Mouse (Mus musculus): Measurements from ENCODE around the gene Sap18b. TPM values are rescaled to one million over a fixed set of nuclear protein-coding genes. Genes with fewer than 3 reads are reported as not detected.

Sap18b gene
- polyA plus RNA-seq, 1 experiment from 2014 or later, result 363 TPM

GRCm38 (mm10) chr8:95871690-95872089 is 46.5 kb downstream of the Sap18b start:
- Histone ChIP-seq H3K4me1 (ENCODE audit: control insufficient read depth, insufficient read depth, low read length) (no peaks in the 10 kb centered on the region), H3K9me3 (replicated peaks; ENCODE audit: control insufficient read depth, low read length) (no peaks in the 10 kb centered on the region), H3K4me2 (no peak overlapping the region), H3K36me3 (ENCODE audit: control insufficient read depth, insufficient read depth, low read length) (peaks cover 66% of the 10 kb centered on the region), H3K27me3 (ENCODE audit: control insufficient read depth, insufficient read depth, low read length) (no peaks in the 10 kb centered on the region), H3K27ac (ENCODE audit: low read depth, low read length) (no peak overlapping the region), H3K4me3 (ENCODE audit: low read depth, low read length) (no peak overlapping the region), H3K9ac (ENCODE audit: low read depth, low read length) (no peak overlapping the region)
- WGBS (ENCODE audit: insufficient replicate concordance), result 90% methylated on average over 16 of the region's 16 CpGs
- ATAC-seq (replicated peaks; ENCODE audit: insufficient number of reproducible peaks, low FRiP score, low TSS enrichment), result no peak

GRCm38 (mm10) chr8:95875270-95875669 is 50.1 kb downstream of the Sap18b start:
- H3K27ac ChIP-seq (ENCODE audit: low read depth, low read length), result no peak overlapping the region
- H3K9me3 ChIP-seq (replicated peaks; ENCODE audit: control insufficient read depth, low read length), result no peaks in the 10 kb centered on the region
- H3K9ac ChIP-seq (ENCODE audit: low read depth, low read length), result no peak overlapping the region
- 88% methylated on average over 7 of the region's 7 CpGs for WGBS (ENCODE audit: insufficient replicate concordance)
- H3K36me3 ChIP-seq (ENCODE audit: control insufficient read depth, insufficient read depth, low read length), result peaks cover 45% of the 10 kb centered on the region
- no peak overlapping the region for H3K4me2 ChIP-seq
- H3K4me1 ChIP-seq (ENCODE audit: control insufficient read depth, insufficient read depth, low read length), result peaks cover 6% of the 10 kb centered on the region
- H3K27me3 ChIP-seq (ENCODE audit: control insufficient read depth, insufficient read depth, low read length), result no peaks in the 10 kb centered on the region
- H3K4me3 ChIP-seq (ENCODE audit: low read depth, low read length), result no peak overlapping the region
- ATAC-seq (replicated peaks; ENCODE audit: insufficient number of reproducible peaks, low FRiP score, low TSS enrichment), result no peak

Other genes with a start within 250 kb of the Sap18b start
- gene Prss54, start 249.0 kb upstream of the Sap18b start, polyA plus RNA-seq (2014; fragmentation: Nextera tagmentation; extraction: Ambion mirVana), result not detected in 2 replicates
- gene Gins3, start 191.9 kb upstream of the Sap18b start, polyA plus RNA-seq (2014; fragmentation: Nextera tagmentation; extraction: Ambion mirVana), result 19.5 and 20.1 TPM in 2 replicates
- gene Ndrg4, start 148.4 kb upstream of the Sap18b start, polyA plus RNA-seq (2014; fragmentation: Nextera tagmentation; extraction: Ambion mirVana), result 225 and 286 TPM in 2 replicates
- 18.6 and 20.9 TPM in 2 replicates for gene Setd6, start 109.5 kb upstream of the Sap18b start, polyA plus RNA-seq (2014; fragmentation: Nextera tagmentation; extraction: Ambion mirVana)
- gene Cnot1, start 17.9 kb upstream of the Sap18b start, polyA plus RNA-seq (2014; fragmentation: Nextera tagmentation; extraction: Ambion mirVana), result 72.8 and 94.6 TPM in 2 replicates
- gene Slc38a7, start 28.2 kb downstream of the Sap18b start, polyA plus RNA-seq (2014; fragmentation: Nextera tagmentation; extraction: Ambion mirVana), result 11.8 and 12.4 TPM in 2 replicates
- 132 and 141 TPM in 2 replicates for gene Got2, start 63.2 kb downstream of the Sap18b start, polyA plus RNA-seq (2014; fragmentation: Nextera tagmentation; extraction: Ambion mirVana)

Measured in heart, embryonic 11.5 days (tissue).